11 mouse cellular contexts compared by ENCODE assay signal in the genomic region with DNA sequence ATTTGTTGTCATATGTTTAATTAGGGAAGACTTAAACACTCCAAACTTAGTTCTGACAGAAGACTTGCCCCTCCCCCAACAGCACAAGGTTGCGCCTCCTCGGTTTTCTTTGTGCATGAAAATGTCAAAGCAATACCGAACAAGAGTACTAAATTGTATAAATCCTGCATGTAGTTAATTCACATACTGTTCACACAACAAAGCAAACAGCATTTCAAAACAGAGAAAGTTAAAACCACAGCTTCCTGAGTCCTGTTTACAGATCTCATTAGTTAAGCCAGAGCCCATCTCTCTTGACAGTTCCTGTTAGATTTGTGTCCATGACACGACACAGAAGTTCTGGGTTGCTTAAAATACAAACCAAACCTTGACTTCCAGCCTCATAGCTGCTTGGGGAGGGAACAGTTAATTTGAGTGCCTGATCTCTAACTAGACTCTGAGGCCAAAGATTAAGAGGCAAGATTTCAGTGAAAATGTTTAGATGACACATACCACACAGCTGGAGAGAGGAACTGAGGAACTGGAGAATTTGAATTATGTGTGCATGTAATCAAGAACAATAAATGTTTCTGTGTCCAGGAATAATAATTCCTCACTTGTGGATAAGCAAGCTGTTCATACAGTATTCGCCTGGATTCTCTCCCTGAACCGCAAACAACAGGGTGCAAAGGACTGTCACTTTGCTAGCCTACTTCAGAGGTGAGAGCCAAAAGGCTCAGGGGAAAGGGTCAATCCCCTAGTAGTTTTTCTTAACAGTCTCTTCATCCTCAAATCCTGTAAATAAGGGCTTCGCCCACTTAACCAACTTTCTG.
DNase-seq lines count a peak whose midpoint lies in the region; ATAC-seq lines count a peak whose summit lies in the region.
"Had no signal": no experiment of that assay in that cellular context is flagged by ENCODE, and none has a peak within 500 bp of the region (broad histone marks: within the 10 kb centered on the region; RNA-seq: fewer than 3 reads in every experiment).

No protein-coding gene starts in this region.

- peak overlapping the region; percentile 42; the same call in 1 of the 2 replicates for H3K27ac ChIP-seq in liver, embryonic 15.5 days (replicated peaks)
- H3K27ac ChIP-seq: limb, embryonic 15.5 days had no signal

- intact Hi-C loops in left cerebral cortex, postnatal 25 days (cut with DNase I) = no loop called here

- H3K4me3 ChIP-seq in liver, embryonic 15.5 days (replicated peaks) = no peak overlapping the region
- H3K4me3 ChIP-seq: limb, embryonic 15.5 days had no signal

- DNase-seq in liver (no peak), R1 (ENCODE audit: low read depth, low spot score) (peak; percentile 72)
- no peak for DNase-seq in left cerebral cortex, postnatal 25 days (ENCODE audit: low spot score in 2 of 2)
- DNase-seq in urinary bladder, postnatal 14 days (ENCODE audit: low spot score) = no peak
- DNase-seq in frontal cortex, postnatal 14 days (ENCODE audit: low spot score in 2 of 2) = no peak
- DNase-seq: cerebellum, adult 18-20 months; right cerebral cortex, postnatal 14 days had no signal

- H3K36me3 ChIP-seq in liver, embryonic 15.5 days (replicated peaks) = no peaks in the 10 kb centered on the region
- H3K36me3 ChIP-seq: limb, embryonic 15.5 days had no signal

- peaks cover 23% of the 10 kb centered on the region; the same call in 1 of the 2 replicates for H3K4me1 ChIP-seq in liver, embryonic 15.5 days (replicated peaks)

- no peaks in the 10 kb centered on the region for H3K9me3 ChIP-seq in liver, embryonic 15.5 days (replicated peaks)
- H3K9me3 ChIP-seq: limb, embryonic 15.5 days had no signal

- no peak overlapping the region for H3K4me2 ChIP-seq in liver, embryonic 15.5 days
- H3K4me2 ChIP-seq: limb, embryonic 15.5 days had no signal

- H3K27me3 ChIP-seq in liver, embryonic 15.5 days = no peaks in the 10 kb centered on the region
- H3K27me3 ChIP-seq: limb, embryonic 15.5 days had no signal

- WGBS in liver, embryonic 15.5 days (ENCODE audit: insufficient replicate concordance) = 36% methylated on average over 7 of the region's 7 CpGs

- no peak overlapping the region for H3K9ac ChIP-seq in liver, embryonic 15.5 days
- H3K9ac ChIP-seq: limb, embryonic 15.5 days had no signal

- ATAC-seq in liver, embryonic 15.5 days (ENCODE audit: insufficient read depth) = no peak
- ATAC-seq in granulocyte monocyte progenitor cell, adult 5-6 weeks (replicated peaks; ENCODE audit: poor library complexity, severe bottlenecking) = peak; percentile 22
- ATAC-seq in megakaryocyte progenitor cell, adult 5-6 weeks (replicated peaks; ENCODE audit: poor library complexity) = peak; percentile 10; the same call in 1 of the 2 replicates
